Mouse (Mus musculus) bone marrow, adult 2 months (tissue): ENCODE results near the gene Espl1.

Experiments
- CTCF ChIP-seq: fragments of 200-500 bp; IDR thresholded peaks from 2 replicates; pipeline ENCODE4 v1.5.1; 2011; ENCODE audit warnings: low read length, control low read depth; ENCODE audit not compliant: control insufficient read depth, insufficient read depth
- POLR2A ChIP-seq: fragments of 200-500 bp; IDR thresholded peaks from 2 replicates; pipeline ENCODE4 v1.6.1; 2011; ENCODE audit warnings: low read depth, mild to moderate bottlenecking, control low read depth, low read length, borderline replicate concordance; ENCODE audit not compliant: control insufficient read depth

DNA sequence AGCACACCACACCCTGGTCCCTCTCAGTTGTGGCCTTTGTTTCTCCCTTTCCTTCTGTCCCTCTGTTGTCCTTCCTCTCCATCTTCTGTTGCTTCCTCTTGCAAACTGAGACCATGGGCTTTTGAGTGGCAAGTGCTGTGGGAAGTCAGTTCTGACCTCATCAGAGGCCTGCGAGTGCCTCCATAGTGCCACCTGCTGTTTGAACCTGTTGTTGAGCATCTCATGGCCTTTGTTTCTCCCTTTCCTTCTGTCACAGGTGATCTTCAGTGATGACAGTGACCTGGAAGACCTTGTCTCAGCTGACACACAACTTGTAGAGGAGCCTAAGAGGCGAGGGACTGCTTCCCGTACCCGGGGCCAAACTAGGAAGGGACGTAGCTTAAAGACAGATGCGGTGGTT is 20.2 kb downstream of the Espl1 start:
- TF ChIP-seq CTCF = peak; percentile 87
- TF ChIP-seq POLR2A = no peak
